Mouse (Mus musculus) heart, embryonic 11.5 days (tissue): Measurements from ENCODE around the gene Fam173a. TPM values are rescaled to one million over a fixed set of nuclear protein-coding genes. Genes with fewer than 3 reads are reported as not detected.
A peak's percentile ranks its signal among the peaks of the same experiment; 100 is the strongest.

Source experiments
- ATAC-seq: fragments of 200-750 bp; cut with Nextera tagmentation; replicated peaks from 2 replicates; pipeline ENCODE4 v1.8.0; 2017; ENCODE audit warnings: moderate library complexity; ENCODE audit not compliant: insufficient number of reproducible peaks, low FRiP score, low TSS enrichment
- H3K27ac ChIP-seq: fragments of 300-500 bp; sonication (generic); 2 replicates; pipeline ENCODE4 v1.5.1; 2014; ENCODE audit warnings: mild to moderate bottlenecking, low read depth, low read length
- H3K27me3 ChIP-seq: fragments of 300-500 bp; sonication (generic); 2 replicates; pipeline ENCODE4 v1.6.1; 2014; ENCODE audit warnings: mild to moderate bottlenecking, low read length, mixed read lengths; ENCODE audit not compliant: control insufficient read depth, insufficient read depth
- H3K36me3 ChIP-seq: fragments of 300-500 bp; sonication (generic); 2 replicates; pipeline ENCODE4 v1.6.1; 2014; ENCODE audit warnings: mild to moderate bottlenecking, low read length, moderate library complexity, mixed read lengths; ENCODE audit not compliant: control insufficient read depth, insufficient read depth
- H3K4me1 ChIP-seq: fragments of 300-500 bp; sonication (generic); 2 replicates; pipeline ENCODE4 v1.6.1; 2014; ENCODE audit warnings: low read length; ENCODE audit not compliant: control insufficient read depth, insufficient read depth
- H3K4me2 ChIP-seq: fragments of 300-500 bp; sonication (generic); 2 replicates; pipeline ENCODE4 v1.6.1; 2014; ENCODE audit warnings: mild to moderate bottlenecking, moderate library complexity
- H3K4me3 ChIP-seq: fragments of 300-500 bp; sonication (generic); 2 replicates; pipeline ENCODE4 v1.5.1; 2014; ENCODE audit warnings: low read depth, low read length
- H3K9ac ChIP-seq: fragments of 300-500 bp; sonication (generic); 2 replicates; pipeline ENCODE4 v1.6.1; 2014; ENCODE audit warnings: mild to moderate bottlenecking, low read depth, low read length, moderate library complexity
- H3K9me3 ChIP-seq: fragments of 300-500 bp; sonication (generic); replicated peaks from 2 replicates; pipeline ENCODE4 v1.6.1; 2016; ENCODE audit warnings: low read length; ENCODE audit not compliant: control insufficient read depth
- WGBS: fragments of 180-500 bp; shearing (Covaris S2); extraction: QIAGEN DNeasy Blood & Tissue Kit; methylation state at CpG from one replicate; pipeline ENCODE4 v1.1.7; 2014; ENCODE audit not compliant: insufficient replicate concordance; 5-methylcytosine and 5-hydroxymethylcytosine counted together
- polyA plus RNA-seq: library from polyadenylated mRNA; unstranded; fragments of >200 nt; fragmentation: Nextera tagmentation; extraction: Ambion mirVana; gene quantifications from 2 replicates; pipeline ENCODE4 v1.2.1, GENCODE M21; 2014

The Fam173a gene
- 71.8 and 74.0 TPM in 2 replicates for polyA plus RNA-seq

DNA sequence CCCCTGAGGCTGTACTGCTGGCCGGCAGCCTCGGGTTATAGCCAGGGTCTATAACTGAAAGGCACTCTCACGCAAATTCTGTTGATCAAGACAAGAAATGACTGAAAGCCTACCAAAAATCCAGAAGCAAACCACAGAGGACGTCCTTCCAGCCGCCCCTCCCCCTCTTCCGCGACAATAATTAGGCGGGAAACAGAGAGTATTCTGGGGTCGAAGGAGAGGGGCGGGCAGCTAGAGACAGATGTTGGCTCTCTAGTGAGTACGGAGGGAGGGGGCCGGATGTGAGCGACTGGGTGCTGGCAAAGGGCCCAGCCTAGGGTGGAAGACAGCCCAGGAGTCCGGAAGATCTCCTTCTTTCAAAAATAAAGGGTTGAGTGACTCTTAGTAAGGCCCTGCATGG lies at the start of gene Fam173a:
Fam173a (minus strand) TSS at position 287 of the 400 bp plus-strand sequence.
- H3K4me1 ChIP-seq: peaks cover 34% of the 10 kb centered on the region
- H3K4me2 ChIP-seq: peak within 1 kb of the TSS; percentile 80
- peak within 1 kb of the TSS; percentile 80 for H3K9ac ChIP-seq
- H3K36me3 ChIP-seq: peaks cover 9% of the 10 kb centered on the region
- peak within 1 kb of the TSS; percentile 90 for H3K27ac ChIP-seq
- 1% methylated on average over 14 of the region's 14 CpGs for WGBS
- H3K4me3 ChIP-seq: peak within 1 kb of the TSS; percentile 71
- peak; percentile 67 for ATAC-seq
- no peaks in the 10 kb centered on the region for H3K9me3 ChIP-seq
- no peaks in the 10 kb centered on the region for H3K27me3 ChIP-seq

GRCm38 (mm10) chr17:25841117-25841880 lies 48.6 kb upstream of the Fam173a start, which contains the start of gene Gm20683:
Gm20683 (minus strand) TSS chr17:25841763.
- H3K36me3 ChIP-seq: peaks cover 37% of the 10 kb centered on the region
- no peak within 1 kb of the TSS for H3K4me2 ChIP-seq
- H3K27ac ChIP-seq: no peak within 1 kb of the TSS
- ATAC-seq: no peak
- H3K9me3 ChIP-seq: no peaks in the 10 kb centered on the region
- H3K4me1 ChIP-seq: peaks cover 31% of the 10 kb centered on the region
- no peak within 1 kb of the TSS for H3K4me3 ChIP-seq
- WGBS: 91% methylated on average over 22 of the region's 22 CpGs
- H3K9ac ChIP-seq: no peak within 1 kb of the TSS
- no peaks in the 10 kb centered on the region for H3K27me3 ChIP-seq

- H3K36me3 ChIP-seq: peaks cover 37% of the 10 kb centered on the region
These were observed 47.8 kb upstream of the Fam173a start for GRCm38 (mm10) chr17:25840519-25840918.

DNA sequence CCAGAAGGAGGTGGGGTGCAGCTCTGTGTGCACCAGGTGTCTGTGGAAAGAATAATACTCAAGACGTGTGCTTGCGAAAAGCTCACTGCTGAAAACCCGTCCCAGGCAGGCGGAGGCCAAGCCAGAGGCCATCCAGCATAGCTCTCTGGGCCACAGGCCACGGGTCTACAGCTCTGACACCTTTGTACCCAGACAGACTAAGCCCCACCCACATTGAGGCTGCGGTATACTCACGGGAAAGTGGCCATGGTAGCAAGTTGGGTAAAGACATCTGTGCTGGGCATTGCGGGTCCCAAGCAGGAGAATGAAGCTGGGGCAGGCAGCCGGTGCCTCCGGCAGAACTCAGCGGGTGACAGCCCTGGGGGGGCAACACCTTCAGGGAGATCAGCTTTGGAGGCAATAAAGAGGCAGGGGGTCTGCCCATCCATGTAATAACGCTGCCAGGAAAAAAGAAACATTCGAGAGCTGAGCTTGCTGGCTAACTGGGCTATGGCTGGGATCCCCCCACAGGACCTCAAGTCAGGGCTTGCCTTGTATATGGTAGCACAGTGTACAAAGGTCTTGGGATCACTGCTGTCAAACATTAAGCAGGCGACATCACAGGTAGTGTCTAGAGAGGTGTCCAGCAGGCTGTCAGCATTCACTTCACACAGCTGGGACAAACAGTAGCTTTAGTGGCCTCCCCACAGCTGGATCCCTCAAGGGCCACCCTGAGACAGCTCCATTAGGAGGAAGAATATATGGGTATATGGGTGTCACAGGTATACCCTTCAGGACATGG lies 46.9 kb upstream of the Fam173a start:
- H3K27me3 ChIP-seq: no peaks in the 10 kb centered on the region
- 85% methylated on average over 14 of the region's 14 CpGs for WGBS
- H3K9ac ChIP-seq: no peak overlapping the region; the same call in 1 of the 2 replicates
- no peaks in the 10 kb centered on the region for H3K9me3 ChIP-seq
- no peak overlapping the region for H3K4me2 ChIP-seq
- no peak for ATAC-seq
- H3K4me3 ChIP-seq: no peak overlapping the region
- peaks cover 46% of the 10 kb centered on the region for H3K4me1 ChIP-seq
- peaks cover 37% of the 10 kb centered on the region for H3K36me3 ChIP-seq
- no peak overlapping the region for H3K27ac ChIP-seq

More at GRCm38 (mm10) chr17:25840519-25840918, 47.8 kb upstream of the Fam173a start:
- Histone ChIP-seq H3K27ac (no peak overlapping the region), H3K4me1 (peaks cover 39% of the 10 kb centered on the region), H3K4me2 (no peak overlapping the region), H3K9ac (no peak overlapping the region), H3K27me3 (no peaks in the 10 kb centered on the region), H3K4me3 (no peak overlapping the region), H3K9me3 (no peaks in the 10 kb centered on the region)
- 92% methylated on average over 6 of the region's 6 CpGs for WGBS
- ATAC-seq: no peak

DNA sequence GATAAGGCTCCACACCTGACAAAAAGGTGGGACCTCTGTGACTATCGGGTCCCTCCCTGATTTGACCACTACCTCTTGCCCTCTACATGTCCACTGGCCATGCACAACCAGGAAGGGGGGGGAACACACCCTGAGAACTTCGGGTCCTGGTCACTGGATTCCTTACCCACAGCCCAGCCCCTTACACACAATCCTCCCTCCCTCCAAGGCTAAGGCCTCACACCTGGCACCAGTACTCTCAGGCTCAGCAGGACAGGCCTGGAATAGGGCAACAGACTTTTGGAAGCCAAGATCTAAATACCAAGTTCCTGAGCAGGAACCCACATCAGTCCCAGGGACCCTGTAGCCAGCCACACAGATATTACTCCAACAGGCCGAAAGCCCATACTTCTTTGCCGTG lies 46.2 kb upstream of the Fam173a start:
- H3K36me3 ChIP-seq: peaks cover 37% of the 10 kb centered on the region
- no peaks in the 10 kb centered on the region for H3K9me3 ChIP-seq
- H3K27ac ChIP-seq: no peak overlapping the region
- ATAC-seq: no peak
- 0 out of 2 replicates have a peak overlapping the region, but pooled peaks have one; percentile 2 for H3K9ac ChIP-seq
- peaks cover 51% of the 10 kb centered on the region for H3K4me1 ChIP-seq
- whole genome bisulfite sequencing: 91% methylated on average over 4 of the region's 4 CpGs
- H3K27me3 ChIP-seq: no peaks in the 10 kb centered on the region
- no peak overlapping the region for H3K4me2 ChIP-seq
- H3K4me3 ChIP-seq: no peak overlapping the region

GRCm38 (mm10) chr17:25837533-25837932 lies 44.8 kb upstream of the Fam173a start:
- Histone ChIP-seq H3K4me1 (peaks cover 44% of the 10 kb centered on the region), H3K9me3 (no peaks in the 10 kb centered on the region), H3K27ac (peak overlapping the region; percentile 69), H3K27me3 (no peaks in the 10 kb centered on the region), H3K9ac (peak overlapping the region; percentile 22; the same call in 1 of the 2 replicates), H3K4me2 (peak overlapping the region; percentile 86), H3K4me3 (no peak overlapping the region), H3K36me3 (peaks cover 37% of the 10 kb centered on the region)
- no peak for ATAC-seq
- WGBS: 51% methylated on average over 3 of the region's 3 CpGs

DNA sequence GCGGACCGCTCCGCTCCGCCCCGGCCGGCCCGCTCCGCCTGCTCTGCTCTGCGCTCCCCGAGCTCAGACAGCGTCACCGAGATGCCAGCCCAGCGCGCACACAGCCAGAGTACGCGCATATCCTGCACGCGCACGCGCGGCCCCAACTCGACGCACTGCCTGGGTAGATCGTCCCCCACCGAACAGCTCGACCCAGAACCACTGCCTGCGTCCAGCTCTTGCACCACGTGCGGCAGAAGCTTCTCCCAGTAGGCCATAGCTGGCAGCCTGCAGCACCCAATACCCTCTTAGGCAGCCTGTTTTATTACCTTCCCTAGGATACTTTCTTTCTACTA lies 44.3 kb upstream of the Fam173a start, which contains the start of gene Rhbdl1:
Rhbdl1 (minus strand) TSS at position 220 of the 335 bp plus-strand sequence.
- Histone ChIP-seq H3K4me2 (peak within 1 kb of the TSS; percentile 86), H3K9ac (peak within 1 kb of the TSS; percentile 73), H3K4me1 (peaks cover 45% of the 10 kb centered on the region), H3K4me3 (peak within 1 kb of the TSS; percentile 44), H3K27ac (peak within 1 kb of the TSS; percentile 69), H3K9me3 (no peaks in the 10 kb centered on the region), H3K27me3 (no peaks in the 10 kb centered on the region), H3K36me3 (peaks cover 33% of the 10 kb centered on the region)
- ATAC-seq: 0 out of 2 replicates have a peak, but pooled peaks have one; percentile 12
- WGBS: 3% methylated on average over 29 of the region's 29 CpGs

DNA sequence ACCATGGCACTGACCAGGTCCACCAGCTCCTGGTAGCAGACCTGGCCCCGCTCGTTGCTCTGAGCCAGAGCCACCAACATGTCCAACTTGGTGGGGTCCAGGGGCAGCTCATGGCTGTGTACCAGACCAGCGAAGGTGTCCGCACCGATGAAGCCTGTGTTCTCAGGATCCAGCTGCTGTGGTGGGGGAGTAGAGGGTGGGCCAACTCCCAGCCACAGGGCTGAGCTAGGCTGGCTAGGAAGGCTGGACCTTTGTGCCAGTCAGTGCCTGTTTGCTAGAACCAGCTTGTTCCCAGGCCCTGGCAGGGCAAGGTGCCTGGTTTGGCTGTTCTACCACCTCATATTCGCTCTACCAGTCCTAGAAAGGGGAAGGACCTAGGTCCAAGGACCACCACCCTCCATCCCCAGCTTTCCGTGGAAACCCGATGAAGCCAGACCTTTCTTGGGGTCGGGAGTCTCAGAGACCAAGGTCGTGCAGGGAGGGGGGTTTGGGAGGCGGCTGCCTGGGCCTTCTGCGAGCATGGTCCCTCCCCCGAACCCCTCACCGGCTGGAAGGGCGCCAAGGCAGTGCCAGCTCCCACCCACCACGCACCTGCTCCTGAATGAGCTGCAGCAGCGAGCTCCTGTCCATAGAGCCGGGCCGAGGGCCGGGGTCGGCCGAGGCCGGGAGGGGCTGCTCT lies 43.8 kb upstream of the Fam173a start:
- no peaks in the 10 kb centered on the region for H3K27me3 ChIP-seq
- H3K4me1 ChIP-seq: peaks cover 50% of the 10 kb centered on the region
- H3K4me3 ChIP-seq: peak overlapping the region; percentile 44
- peak overlapping the region; percentile 73 for H3K9ac ChIP-seq
- H3K4me2 ChIP-seq: peak overlapping the region; percentile 86
- peak overlapping the region; percentile 69 for H3K27ac ChIP-seq
- WGBS: 23% methylated on average over 23 of the region's 23 CpGs
- no peaks in the 10 kb centered on the region for H3K9me3 ChIP-seq
- H3K36me3 ChIP-seq: peaks cover 29% of the 10 kb centered on the region
- no peak for ATAC-seq
